Mouse (Mus musculus) megakaryocyte, embryonic 14.5 days (primary cell): ENCODE results near the gene Samd1.

Source experiments
- FLI1 ChIP-seq: IDR thresholded peaks from 2 replicates; pipeline ENCODE4 v1.6.1; 2012; ENCODE audit warnings: low read length, inconsistent platforms, mixed read lengths
- GATA1 ChIP-seq: IDR thresholded peaks from 3 replicates; pipeline ENCODE4 v1.6.1; 2012; ENCODE audit warnings: mixed read lengths, low read length, inconsistent platforms, borderline replicate concordance

DNA sequence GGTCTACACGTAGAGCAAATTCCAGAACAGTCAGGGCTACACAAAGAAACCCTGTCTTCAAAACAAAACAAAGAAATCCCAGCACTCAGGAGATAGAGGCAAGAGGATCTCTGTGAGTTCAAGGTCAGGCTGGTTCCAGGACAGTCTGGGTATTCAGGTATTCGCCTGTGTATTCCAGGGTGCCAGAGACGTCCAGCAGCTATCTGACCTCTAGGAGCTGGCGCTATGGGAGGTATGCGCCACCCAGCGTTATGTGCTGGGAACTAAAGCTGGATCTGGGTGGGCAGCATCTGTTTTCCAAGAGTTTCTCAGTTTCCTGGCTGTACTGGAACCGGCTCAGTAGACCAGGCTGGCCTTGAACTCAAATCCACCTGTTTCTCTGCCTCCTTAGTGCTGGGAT is 10.9 kb downstream of the Samd1 start:
- TF ChIP-seq GATA1 (no peak), FLI1 (no peak)
